ENCODE assay signal across 9 mouse cellular contexts in the genomic region with DNA sequence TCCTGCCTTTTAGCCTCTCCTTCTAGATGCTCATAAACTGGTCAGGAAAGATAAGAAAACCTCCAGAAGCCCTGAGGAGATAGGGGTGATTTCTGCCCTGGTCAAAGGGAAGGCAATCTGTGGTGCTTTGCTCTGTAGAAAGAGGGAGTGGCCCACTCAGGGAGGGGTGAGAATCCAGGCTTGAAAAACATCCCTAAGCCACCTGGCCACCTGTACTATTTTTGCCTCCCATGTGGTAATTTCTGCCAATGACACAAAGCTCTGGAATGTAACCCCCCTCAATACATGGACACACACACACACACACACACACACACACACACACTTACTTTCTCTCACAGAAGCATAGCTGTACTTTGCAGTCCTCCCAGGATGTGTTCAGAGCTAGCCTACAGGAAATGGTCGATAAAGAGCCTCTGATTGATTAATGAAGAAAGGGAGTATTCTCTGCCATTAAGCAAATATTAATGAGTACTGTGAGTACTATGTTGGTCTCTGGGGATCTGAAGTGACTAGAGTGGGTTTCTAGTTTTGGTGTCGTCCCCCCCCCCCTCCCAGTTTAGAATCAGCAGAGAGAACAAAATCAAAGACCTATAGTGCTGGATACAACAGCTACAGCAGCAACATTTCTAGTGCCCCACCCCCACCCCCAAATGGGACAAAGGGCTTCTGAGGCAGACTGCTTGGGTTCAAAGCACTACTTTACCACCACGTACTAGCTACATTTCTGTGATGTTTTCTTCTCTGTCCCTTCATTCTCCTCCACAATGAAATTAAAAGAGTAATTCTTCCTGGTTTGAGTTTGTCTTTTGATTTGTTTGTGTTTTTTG. TPM values are rescaled to one million over a fixed set of nuclear protein-coding genes. Genes with fewer than 3 reads are reported as not detected.
A peak's percentile ranks its signal among the peaks of the same experiment; 100 is the strongest.
DNase-seq lines count a peak whose midpoint lies in the region; ATAC-seq and TF ChIP-seq lines count a peak whose summit lies in the region.
"Had no signal": no experiment of that assay in that cellular context is flagged by ENCODE, and none has a peak within 500 bp of the region (broad histone marks: within the 10 kb centered on the region; RNA-seq: fewer than 3 reads in every experiment).

No protein-coding gene starts in this region.

- DNase-seq in heart, postnatal 0 days (ENCODE audit: low spot score): no peak
- no peak for DNase-seq in heart, adult 18-20 months
- peak; percentile 33 for DNase-seq in 3T3-L1 (ENCODE audit: low read depth, low spot score)
- DNase-seq in ZHBTc4 (ENCODE audit: low read depth, low spot score): peak; percentile 49
- DNase-seq in kidney, postnatal 14 days: peak; percentile 49
- DNase-seq in ovary, postnatal 10 days (ENCODE audit: low spot score): no peak
- no peak for DNase-seq in embryo, embryonic 9.5 days (ENCODE audit: extremely low spot score)
- DNase-seq in layer of hippocampus, postnatal 25 days (ENCODE audit: extremely low spot score in 1 of 2, low spot score in 1 of 2): no peak
- DNase-seq: lung, postnatal 36 days had no signal

- no peaks in the 10 kb centered on the region for H3K36me3 ChIP-seq in heart, postnatal 0 days (replicated peaks; ENCODE audit: control insufficient read depth, insufficient read depth, low read length)

- no peaks in the 10 kb centered on the region for H3K9me3 ChIP-seq in heart, postnatal 0 days (replicated peaks; ENCODE audit: control insufficient read depth, low read length)

- peaks cover 38% of the 10 kb centered on the region for H3K4me1 ChIP-seq in heart, postnatal 0 days (ENCODE audit: control insufficient read depth, insufficient read depth)

- H3K9ac ChIP-seq in heart, postnatal 0 days (replicated peaks; ENCODE audit: low read depth, low read length): no peak overlapping the region

- peak; percentile 39; the same call in 1 of the 2 replicates for ATAC-seq in heart, postnatal 0 days (ENCODE audit: insufficient read depth, low read depth)

- H3K4me2 ChIP-seq in heart, postnatal 0 days (ENCODE audit: low read depth, low read length): no peak overlapping the region

- no peak for TF ChIP-seq CTCF in heart, postnatal 0 days (IDR thresholded peaks at IDR 0.05; ENCODE audit: low read depth)

- peak overlapping the region; percentile 43; the same call in 1 of the 2 replicates for H3K27ac ChIP-seq in heart, postnatal 0 days (ENCODE audit: low read depth)

- no peak overlapping the region for H3K4me3 ChIP-seq in heart, postnatal 0 days (ENCODE audit: low read depth, low read length)

- WGBS in heart, postnatal 0 days: 53% methylated on average over 3 of the region's 3 CpGs

- TF ChIP-seq EP300 in heart, postnatal 0 days (IDR thresholded peaks at IDR 0.05; ENCODE audit: low read depth): no peak

- no peaks in the 10 kb centered on the region for H3K27me3 ChIP-seq in heart, postnatal 0 days (ENCODE audit: control insufficient read depth, insufficient read depth, low read length)

RNA-seq across cellular contexts. Expression of gene Bcl2l1, which starts 20.0 kb away (rescaled TPM):
- total RNA-seq in heart, postnatal 0 days (2014; rRNA removed; ENCODE audit: low replicate concordance): 60.9 and 75.6 TPM in 2 replicates
- 34.5 and 35.0 TPM in 2 replicates for polyA plus RNA-seq in heart, postnatal 0 days (2015; fragmentation: Nextera tagmentation; extraction: Ambion mirVana)
- total RNA-seq in heart, adult 18-20 months (2021): 100 to 1,000 TPM in 1 of 2 experiments, 10 to 100 TPM in 1; 77.8 to 111 TPM
- 100 to 1,000 TPM; 121 to 144 TPM for total RNA-seq in layer of hippocampus, postnatal 25 days (2021)

RNA-seq across cellular contexts. Expression of gene Tpx2, which starts 36.2 kb away (rescaled TPM):
- total RNA-seq in heart, postnatal 0 days (2014; rRNA removed; ENCODE audit: low replicate concordance): 8.1 and 13.6 TPM in 2 replicates
- 15.0 and 15.1 TPM in 2 replicates for polyA plus RNA-seq in heart, postnatal 0 days (2015; fragmentation: Nextera tagmentation; extraction: Ambion mirVana)
- total RNA-seq in heart, adult 18-20 months (2021): 1 to 10 TPM in 1 of 2 experiments, under 1 TPM in 1; 0.90 to 1.0 TPM
- total RNA-seq in layer of hippocampus, postnatal 25 days (2021): 1 to 10 TPM; 1.5 to 2.6 TPM

RNA-seq across cellular contexts. Expression of gene Cox4i2, which starts 57.6 kb away (rescaled TPM):
- 13.4 and 29.9 TPM in 2 replicates for total RNA-seq in heart, postnatal 0 days (2014; rRNA removed; ENCODE audit: low replicate concordance)
- 17.0 and 21.4 TPM in 2 replicates for polyA plus RNA-seq in heart, postnatal 0 days (2015; fragmentation: Nextera tagmentation; extraction: Ambion mirVana)
- total RNA-seq in heart, adult 18-20 months (2021): 10 to 100 TPM; 11.9 to 15.2 TPM
- 1 to 10 TPM; 2.0 to 2.7 TPM for total RNA-seq in layer of hippocampus, postnatal 25 days (2021)

Comparison
In these comparisons a context has a peak if more than half of its experiments do, and no peak if none do; other contexts are left out.
1. DNase-seq: peak in 3T3-L1 (single experiment), ZHBTc4 (single experiment) and kidney, postnatal 14 days (single experiment); none in heart, postnatal 0 days (single experiment), heart, adult 18-20 months (0 of 2), ovary, postnatal 10 days (single experiment), embryo, embryonic 9.5 days (single experiment) and layer of hippocampus, postnatal 25 days (0 of 2).